Mouse (Mus musculus): ENCODE data around the gene Dennd4a.

Dennd4a gene

DNA sequence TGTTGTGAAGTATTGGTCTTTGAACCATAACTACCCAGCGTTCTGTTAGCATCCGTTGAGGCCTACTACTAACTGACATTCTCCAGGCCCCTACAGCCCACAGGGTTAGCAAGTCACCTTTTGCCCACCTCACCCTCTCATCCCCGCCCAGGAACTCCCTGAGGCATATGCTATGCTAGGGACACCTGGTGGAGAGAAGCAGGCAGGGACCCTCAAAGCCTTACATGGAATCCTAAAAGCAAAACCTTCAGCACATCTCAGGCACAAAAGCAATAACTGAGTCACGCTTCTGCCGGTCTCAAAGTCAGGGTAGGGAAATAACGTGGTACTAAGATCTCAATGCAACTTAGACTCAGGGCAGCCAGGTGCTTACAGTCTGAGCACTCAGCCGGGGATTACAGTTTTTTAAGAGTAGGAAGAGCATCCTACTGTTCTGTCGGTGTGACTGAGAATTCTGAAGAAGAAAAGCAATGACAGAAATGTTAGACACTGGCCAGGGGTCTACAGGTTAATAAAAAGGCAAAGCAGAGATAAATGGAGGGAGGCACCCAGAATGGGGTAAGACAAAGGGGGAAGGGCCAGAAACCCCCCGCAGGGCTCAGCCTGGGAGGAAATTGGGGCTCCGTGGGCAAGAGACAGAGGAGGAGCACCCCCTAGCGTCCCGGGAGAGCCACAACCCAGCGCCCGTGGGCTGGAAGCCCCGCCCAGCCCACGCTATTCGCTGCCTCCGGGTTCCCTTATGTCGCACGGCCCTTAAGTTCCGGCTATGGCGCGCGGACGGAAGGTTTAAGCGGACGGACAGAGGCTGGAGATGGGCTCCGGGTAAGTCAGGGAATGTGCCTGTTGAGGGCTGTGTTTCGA lies 149.2 kb downstream of the Dennd4a start, which contains the start of gene Ints14:
Gene Ints14 (plus strand): TSS at position 789 of the 861 bp plus-strand sequence.
- DNase-seq (ENCODE audit: low spot score): peak; percentile 91

DNA sequence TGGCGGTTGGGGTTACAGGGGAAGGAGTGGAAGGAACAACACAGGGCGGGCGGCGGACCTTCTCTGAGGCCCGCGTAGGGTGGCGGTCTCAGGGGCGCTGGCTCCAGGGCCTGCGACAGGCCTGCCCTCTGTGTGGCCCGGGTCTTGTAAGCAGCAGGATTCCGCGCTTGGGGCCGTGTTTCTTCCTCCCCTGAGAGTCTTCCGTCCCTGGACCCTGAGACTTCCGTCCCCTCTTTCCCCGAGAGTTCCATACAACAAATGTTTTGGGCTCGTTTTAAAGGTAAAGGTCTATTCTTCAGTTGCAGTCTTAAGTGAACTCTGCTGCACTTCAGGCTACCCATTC lies 149.8 kb downstream of the Dennd4a start:
- DNase-seq (ENCODE audit: low spot score): no peak
